Mouse (Mus musculus) G1E-ER4 (cell line): ENCODE data around the gene Litaf. TPM values are rescaled to one million over a fixed set of nuclear protein-coding genes. Genes with fewer than 3 reads are reported as not detected.

Source experiments
- GATA1 ChIP-seq: IDR thresholded peaks from one replicate; pipeline ENCODE4 v1.8.0; 2012; ENCODE audit warnings: low read length, inconsistent platforms
- polyA plus RNA-seq: library from polyadenylated mRNA; stranded (reverse); fragments of >175 nt; gene quantifications from 2 replicates; pipeline ENCODE4 v1.2.3, GENCODE M21; 2012

Litaf gene
- polyA plus RNA-seq, 1 experiment, result 0.10 TPM

DNA sequence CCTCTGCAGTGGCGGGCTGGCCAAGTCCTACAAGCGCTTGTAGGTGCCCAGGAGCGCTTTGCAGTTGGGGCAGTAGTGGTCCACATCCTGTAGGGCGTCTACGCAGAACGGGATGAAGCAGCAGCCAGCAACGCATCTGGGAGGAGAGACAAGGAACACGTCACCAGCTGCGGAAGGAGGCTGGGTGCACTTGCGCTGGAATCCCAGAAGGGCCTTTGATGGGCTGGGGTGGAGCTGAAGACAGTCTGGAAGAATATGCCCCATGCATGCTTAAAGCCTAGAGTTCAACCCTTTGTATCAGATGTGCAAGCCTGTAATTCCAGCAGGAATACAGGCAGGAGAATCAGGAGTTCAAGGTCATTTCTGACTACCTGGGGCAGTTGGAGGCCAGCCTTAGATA, 105.0 kb downstream of the Litaf start:
- no peak for TF ChIP-seq GATA1

DNA sequence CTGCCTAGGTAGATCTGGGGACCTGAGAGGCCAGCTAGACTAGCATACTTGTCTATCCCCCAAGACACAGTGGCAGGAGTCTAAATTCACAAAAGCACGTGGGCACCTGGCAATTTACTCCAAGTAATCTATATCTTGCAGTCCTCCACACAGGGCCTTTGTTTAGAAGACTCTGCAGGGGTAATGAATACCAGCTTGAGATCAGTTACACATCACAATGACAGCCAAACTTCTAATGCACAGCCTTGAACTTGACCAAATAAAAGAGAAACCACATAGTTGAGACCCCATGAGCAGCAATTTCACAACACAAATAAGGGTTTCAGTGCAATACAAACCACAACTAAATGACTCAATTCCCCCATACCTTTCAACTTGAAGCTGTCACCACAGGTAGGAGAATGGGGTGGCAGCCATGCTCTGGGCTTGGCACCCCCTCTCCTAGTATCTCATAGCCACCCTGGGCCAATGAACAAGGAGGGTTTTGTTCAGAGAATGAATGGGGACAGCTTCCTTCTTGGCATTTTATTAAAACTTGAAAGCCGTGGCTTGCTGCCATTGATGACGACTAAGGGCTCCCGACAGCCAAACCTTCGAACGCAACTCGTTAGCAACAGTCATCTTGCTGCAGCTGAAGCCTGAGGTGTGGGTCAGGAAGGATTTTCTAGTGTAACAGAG, 107.1 kb downstream of the Litaf start:
- TF ChIP-seq GATA1, result no peak

DNA sequence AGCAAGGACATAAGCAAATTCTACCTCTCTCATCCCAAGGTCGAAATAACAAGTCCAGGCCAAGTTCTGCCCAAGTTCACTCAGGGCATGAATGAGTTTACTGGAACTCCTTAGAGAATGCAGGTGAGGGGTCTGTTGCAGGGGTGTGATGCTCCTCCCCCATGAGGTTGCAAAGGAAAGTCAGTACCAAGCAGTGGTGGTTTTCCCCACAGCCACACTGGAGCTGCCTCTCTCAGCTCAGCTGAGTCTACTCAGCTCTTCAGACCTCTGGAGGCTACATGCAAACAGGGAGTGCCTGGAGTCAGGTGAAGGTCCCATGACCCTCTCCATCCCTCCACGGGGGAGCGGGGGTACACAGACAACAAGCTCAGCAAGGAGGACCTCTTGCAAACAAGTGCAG, 108.2 kb downstream of the Litaf start:
- TF ChIP-seq GATA1, result no peak

DNA sequence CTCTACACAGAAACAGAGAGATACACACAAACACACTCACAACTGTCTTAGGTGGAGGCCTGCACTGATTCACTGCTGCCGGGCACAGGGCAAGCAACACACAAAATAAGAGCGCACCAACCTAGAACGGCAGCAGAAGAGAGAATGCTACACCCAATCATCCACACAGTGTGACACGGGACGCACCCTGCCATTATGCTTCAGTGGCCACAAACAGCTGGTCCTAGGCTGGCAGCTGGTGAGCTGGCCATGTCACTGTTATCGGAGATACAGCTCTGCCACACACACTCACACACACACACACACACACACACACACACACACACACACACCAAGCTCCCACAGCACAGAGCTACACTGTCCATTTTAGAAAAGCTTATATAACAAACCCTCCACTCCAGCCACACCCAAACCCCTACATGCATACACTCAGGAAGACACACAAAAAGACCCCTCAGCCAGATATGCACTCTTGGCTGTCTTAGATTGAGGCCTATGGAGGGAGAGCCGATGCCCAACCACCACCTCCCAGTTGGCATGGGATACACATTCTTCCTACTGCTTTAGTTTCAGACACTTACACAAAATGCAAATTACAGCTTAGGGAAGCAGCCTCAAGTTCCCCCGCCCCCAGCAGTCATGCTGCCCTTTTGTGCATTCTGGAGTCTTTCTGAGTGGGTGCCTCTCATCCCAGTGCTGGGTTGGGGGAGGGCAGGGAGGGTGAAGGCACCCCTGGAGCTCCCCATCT, 108.8 kb downstream of the Litaf start:
- no peak for TF ChIP-seq GATA1

DNA sequence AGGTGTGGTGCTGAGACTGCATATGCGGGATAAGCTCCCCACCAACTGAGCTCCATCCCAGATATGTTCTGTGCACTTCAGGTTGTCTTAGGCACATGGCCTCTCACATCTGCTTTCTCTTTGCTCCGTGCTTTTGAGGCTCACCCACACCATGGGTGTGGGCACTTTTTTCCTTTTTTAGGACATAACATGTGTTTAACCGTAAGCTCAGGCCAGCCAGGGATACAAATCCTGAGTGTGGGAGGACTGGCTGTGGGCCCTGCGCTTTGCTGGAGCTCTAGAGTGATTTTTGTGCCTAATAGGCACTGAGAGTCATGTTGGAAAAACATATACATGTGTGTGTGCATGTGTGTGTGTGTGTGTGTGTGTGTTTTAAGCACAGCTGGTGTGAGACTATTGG, 110.9 kb downstream of the Litaf start:
- TF ChIP-seq GATA1, result no peak

DNA sequence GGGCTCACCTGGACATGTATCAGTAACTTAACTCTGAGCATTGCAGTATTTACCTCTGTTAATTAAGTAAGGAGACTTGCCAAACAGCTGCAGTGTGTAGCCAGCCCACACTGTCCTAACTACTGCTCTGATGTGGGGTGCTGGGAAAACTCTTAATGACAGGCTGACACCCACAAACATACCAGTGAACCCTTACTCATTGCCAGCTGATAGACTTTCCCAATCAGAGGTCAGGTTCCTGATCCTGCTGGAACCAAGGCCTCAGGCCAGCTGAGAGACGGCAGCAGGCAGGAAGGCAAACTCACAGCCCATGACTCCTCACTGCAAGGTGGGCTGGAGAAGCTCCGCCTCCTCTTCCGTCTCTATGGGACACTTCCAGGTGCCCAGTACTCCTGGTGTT, 113.1 kb downstream of the Litaf start:
- TF ChIP-seq GATA1, result no peak

DNA sequence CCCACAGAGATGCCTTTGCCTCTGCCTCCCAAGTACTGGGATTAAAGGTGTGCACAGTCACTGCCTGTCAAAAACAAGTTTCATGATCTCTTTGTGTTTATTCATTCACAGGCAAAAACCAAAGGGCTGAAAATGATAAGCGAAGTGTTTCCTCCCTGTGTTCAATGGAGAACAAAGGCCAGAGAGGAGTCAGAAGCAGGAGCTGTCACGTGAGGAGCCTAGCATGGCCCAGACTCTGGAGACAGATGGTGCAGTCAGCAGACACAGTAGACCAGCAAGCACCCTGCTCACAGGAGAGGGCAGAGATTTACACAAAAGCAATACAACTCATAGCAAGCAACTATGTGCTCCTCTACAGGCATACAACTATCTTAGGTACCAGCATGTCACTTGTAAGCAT, 113.9 kb downstream of the Litaf start:
- no peak for TF ChIP-seq GATA1

DNA sequence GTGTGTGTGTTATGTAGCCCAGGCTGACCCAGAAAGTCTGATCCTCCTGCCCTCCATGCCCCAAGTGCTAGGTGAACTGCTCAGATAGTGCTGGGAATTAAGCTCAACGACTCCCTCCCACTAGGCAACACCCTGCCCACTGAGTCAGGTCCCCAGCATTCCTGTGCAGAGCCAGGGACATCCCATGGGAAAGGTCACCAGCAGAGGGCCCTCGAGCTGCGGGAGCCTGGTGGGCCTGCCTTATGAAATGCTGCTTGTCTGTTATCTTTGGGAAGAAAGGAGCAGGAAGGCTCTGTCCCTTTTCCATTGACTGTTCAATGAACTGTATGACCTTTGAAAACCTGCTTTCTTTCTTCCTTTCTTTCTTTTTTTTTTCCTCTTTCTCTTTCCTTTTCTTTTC, 114.4 kb downstream of the Litaf start:
- TF ChIP-seq GATA1, result no peak

DNA sequence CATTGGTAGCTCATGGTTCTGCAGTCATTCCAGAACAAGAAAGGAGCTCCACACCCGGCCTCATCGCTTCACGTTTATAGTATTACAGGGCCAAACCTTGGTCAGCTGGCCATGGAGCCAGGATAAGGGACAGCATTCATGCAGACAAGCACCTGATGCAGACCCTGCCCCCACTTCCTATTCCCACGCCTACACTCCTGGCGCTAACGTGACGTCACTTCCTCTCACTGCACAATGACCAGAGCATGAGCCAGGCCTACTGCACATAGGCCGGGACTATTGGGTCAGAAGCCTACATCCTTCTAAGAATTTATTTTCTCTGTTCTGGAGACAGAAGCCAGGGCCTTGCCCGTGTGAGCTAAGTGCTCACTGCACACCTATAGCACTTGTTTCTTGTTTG, 115.4 kb downstream of the Litaf start:
- TF ChIP-seq GATA1, result no peak

DNA sequence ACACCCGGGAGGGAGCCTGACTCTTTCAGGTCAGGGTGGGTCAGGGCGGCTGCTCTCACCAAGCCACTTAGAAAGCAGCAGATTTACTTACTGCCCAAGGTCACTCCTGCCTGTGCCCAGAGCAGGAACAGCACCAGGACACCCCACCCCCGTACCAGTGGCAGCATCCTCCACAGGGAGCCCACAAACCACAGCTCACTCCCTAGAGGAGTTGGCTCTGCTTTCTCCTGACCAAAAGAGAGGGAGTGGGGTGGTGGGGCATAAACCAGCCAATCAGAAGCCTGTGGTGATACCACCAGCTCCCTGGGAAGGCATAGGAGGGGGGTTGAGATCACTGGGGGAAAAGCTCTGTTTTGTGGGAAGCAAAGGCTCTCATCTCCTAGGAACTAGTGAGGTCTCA, 118.2 kb downstream of the Litaf start:
- TF ChIP-seq GATA1, result no peak

DNA sequence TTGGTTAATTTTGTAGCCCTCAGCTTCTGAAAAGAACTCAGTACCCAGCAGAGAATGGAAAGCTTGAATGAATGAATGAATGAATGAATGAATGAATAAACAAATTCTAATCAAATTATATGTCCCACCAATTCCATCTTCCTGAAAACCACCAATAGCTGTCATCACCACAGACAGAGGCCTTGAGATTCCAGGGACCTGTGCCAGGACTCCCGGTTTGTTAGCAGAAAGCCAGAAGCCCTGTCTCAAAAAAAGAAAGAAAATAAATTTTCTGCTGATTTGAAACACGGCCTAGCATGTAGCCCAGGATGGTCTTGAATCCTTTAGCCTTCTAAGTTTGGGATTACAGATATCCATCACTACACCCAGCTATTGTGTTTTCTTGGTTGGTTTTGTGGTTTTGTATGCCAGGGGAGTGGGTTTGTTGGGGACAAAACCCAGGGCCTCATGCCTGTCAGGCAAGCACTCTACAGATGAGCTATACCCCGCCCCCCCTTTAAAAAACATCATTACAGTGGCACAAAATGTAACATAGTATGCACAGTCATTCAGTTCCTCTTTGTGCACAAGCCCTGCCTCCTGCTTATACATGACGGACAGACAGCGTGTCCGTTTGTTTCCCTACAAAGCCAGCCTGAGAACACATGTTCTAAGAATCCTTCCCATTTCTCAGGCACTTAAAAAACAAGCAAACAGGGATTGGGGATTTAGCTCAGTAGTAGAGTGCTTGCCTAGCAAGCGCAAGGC, 120.4 kb downstream of the Litaf start:
- no peak for TF ChIP-seq GATA1

DNA sequence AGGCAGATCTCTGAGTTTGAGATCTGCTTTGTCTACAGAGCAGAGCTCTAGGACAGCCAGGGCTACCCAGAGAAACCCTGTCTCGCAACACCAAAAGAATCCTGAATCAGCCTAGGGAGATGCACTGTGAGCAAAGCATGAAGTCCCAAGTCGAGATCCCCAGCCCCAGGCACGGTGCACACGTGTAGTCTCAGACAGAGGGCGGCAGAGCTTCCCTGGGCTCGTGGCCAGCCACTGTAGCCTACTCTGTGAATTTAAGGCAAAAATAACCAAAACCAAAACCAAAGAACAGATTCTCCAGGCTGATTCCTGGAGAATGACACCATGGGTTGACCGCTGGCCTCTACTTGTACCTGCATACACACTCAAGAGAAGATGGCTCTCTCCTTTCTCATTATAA, 121.4 kb downstream of the Litaf start:
- TF ChIP-seq GATA1, result no peak

DNA sequence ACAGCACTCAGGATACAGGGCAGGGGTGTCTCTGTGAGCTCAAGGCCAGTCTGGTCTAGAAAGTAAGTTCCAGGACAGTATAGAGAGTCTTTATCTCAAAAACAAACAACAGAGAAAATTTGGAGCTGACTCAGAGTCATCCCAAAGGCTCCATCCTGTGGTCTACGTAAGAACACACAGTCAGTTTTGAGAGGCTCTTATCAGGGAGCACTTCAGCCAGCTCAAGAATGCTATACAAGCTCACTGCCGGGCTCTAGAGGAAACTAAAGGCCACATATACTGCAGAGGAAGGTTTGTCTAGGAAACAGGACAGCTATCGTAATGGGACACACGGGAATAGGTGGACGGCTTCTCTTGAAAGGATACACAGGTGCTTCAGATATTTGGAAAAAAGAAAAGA, 122.7 kb downstream of the Litaf start:
- TF ChIP-seq GATA1, result no peak

DNA sequence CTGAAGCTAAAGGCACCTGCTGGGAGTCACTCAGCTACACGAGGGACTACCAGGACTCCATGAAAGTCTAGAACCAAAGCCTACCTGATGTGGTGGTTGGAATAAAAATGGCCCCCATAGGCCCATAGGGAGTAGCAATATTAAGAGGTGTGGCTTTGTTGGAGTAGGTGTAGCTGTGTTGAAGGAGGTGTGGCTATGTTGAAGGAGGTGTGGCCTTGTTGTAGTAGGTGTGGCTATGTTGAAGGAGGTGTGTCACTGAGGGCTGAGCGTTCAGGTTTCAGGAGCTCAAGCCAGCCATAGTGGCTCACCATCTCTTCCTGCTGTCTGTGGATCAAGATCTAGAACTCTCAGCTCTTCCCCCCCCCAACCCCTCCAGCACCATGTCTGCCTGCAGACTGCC, 125.3 kb downstream of the Litaf start:
- no peak for TF ChIP-seq GATA1

DNA sequence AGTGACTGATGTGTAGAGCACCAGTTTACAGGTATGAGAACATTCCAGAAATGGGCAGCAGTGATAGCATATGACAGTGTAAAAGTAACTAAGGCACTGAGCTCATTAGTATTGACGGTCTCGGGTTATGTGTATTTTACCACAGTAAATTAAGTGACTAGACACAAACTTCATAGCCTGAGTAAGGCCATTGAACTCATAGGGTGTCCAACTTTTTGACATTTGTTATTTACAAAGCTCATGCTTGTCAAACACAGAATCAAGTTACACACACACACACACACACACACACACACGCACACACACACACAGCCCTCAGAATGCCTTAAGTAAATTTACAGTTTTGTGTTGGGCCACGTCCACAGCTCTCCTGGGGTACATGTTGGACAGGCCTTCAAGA, 126.0 kb downstream of the Litaf start:
- TF ChIP-seq GATA1, result no peak

DNA sequence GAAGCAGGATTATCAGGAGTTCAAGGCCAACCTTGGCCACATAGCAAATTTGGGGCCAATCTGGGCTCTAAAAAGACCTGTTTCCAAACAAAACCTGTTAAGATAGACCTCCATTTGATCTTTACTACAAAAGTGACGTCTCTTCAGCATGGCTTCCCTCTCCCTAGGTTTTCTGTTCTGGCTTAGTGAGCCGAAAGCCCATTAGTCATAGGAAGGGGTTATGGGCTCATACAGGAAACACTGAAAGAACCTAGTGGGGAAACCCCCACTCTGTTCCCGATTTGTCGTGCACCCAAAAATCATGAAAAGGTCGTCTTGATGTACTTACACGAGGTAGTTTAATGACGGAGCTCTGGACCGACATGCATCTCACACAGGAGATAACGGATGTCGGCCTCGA, 128.5 kb downstream of the Litaf start:
- no peak for TF ChIP-seq GATA1
